Mouse (Mus musculus): Measurements from ENCODE around the gene Sntb2. TPM values are rescaled to one million over a fixed set of nuclear protein-coding genes. Genes with fewer than 3 reads are reported as not detected.

Gene Sntb2
- 1.6 TPM for polyA plus RNA-seq (2017; shearing (Covaris generic))

GRCm38 (mm10) chr8:106935324-106935869 is at the start of gene Sntb2:
TSS of gene Sntb2 (plus strand) at chr8:106935750.

GRCm38 (mm10) chr8:106893481-106894156 is 41.9 kb upstream of the Sntb2 start, which contains the start of gene Utp4:
TSS of gene Utp4 (plus strand) at chr8:106893636.

GRCm38 (mm10) chr8:107030650-107031576 is 95.4 kb downstream of the Sntb2 start, which contains the start of gene Vps4a:
TSS of gene Vps4a (plus strand) at chr8:107031222.

GRCm38 (mm10) chr8:107048061-107048941 is 112.8 kb downstream of the Sntb2 start, which contains the start of gene Pdf:
TSS of gene Pdf (minus strand) at chr8:107048614.

GRCm38 (mm10) chr8:107056076-107056972 is 120.8 kb downstream of the Sntb2 start, which contains the start of the genes Cog8 and Nip7:
TSS of gene Cog8 (minus strand) at chr8:107056689.
TSS of gene Nip7 (plus strand) at chr8:107056877.

GRCm38 (mm10) chr8:107065511-107066496 is 130.3 kb downstream of the Sntb2 start, which contains the start of gene Tmed6:
TSS of gene Tmed6 (minus strand) at chr8:107065644.

Other genes starting within 250 kb of the Sntb2 start
- gene Has3, start 65.5 kb upstream of the Sntb2 start, polyA plus RNA-seq (2017; shearing (Covaris generic)), result not detected
- gene Utp4, start 42.1 kb upstream of the Sntb2 start, polyA plus RNA-seq (2017; shearing (Covaris generic)), result 76.1 TPM
- 55.7 TPM for gene Vps4a, start 95.5 kb downstream of the Sntb2 start, polyA plus RNA-seq (2017; shearing (Covaris generic))
- gene Pdf, start 112.9 kb downstream of the Sntb2 start, polyA plus RNA-seq (2017; shearing (Covaris generic)), result 1.9 TPM
- 14.6 TPM for gene Cog8, start 120.9 kb downstream of the Sntb2 start, polyA plus RNA-seq (2017; shearing (Covaris generic))
- gene Nip7, start 121.1 kb downstream of the Sntb2 start, polyA plus RNA-seq (2017; shearing (Covaris generic)), result 119 TPM
- gene Tmed6, start 129.9 kb downstream of the Sntb2 start, polyA plus RNA-seq (2017; shearing (Covaris generic)), result not detected
- 7.6 TPM for gene Terf2, start 160.8 kb downstream of the Sntb2 start, polyA plus RNA-seq (2017; shearing (Covaris generic))
- 89.8 TPM for gene Cyb5b, start 214.9 kb downstream of the Sntb2 start, polyA plus RNA-seq (2017; shearing (Covaris generic))

Measured in CD4-positive, CD25-positive, alpha-beta regulatory T cell, adult 9 weeks (primary cell).